Mouse (Mus musculus) heart, embryonic 13.5 days (tissue): Measurements from ENCODE around the gene 4933430I17Rik. TPM values are rescaled to one million over a fixed set of nuclear protein-coding genes. Genes with fewer than 3 reads are reported as not detected.
A peak's percentile ranks its signal among the peaks of the same experiment; 100 is the strongest.
"Not testable (repeated sequence)": the region's sequence is repeated elsewhere in the genome, so short reads cannot be mapped to it uniquely, and the experiment has no call there.

Experiments
- ATAC-seq: fragments of 200-750 bp; cut with Nextera tagmentation; 2 replicates; pipeline ENCODE4 v1.8.0; 2017; ENCODE audit warnings: moderate TSS enrichment; ENCODE audit not compliant: insufficient number of reproducible peaks, low FRiP score, low TSS enrichment; ENCODE audit errors: extremely low read depth
- H3K27ac ChIP-seq: fragments of 300-500 bp; sonication (generic); replicated peaks from 2 replicates; pipeline ENCODE4 v1.5.1; 2015; ENCODE audit warnings: moderate library complexity, mild to moderate bottlenecking, inconsistent platforms
- H3K27me3 ChIP-seq: fragments of 300-500 bp; sonication (generic); replicated peaks from 2 replicates; pipeline ENCODE4 v1.6.1; 2015; ENCODE audit warnings: mild to moderate bottlenecking, inconsistent platforms
- H3K36me3 ChIP-seq: fragments of 300-500 bp; sonication (generic); 2 replicates; pipeline ENCODE4 v1.6.1; 2015; ENCODE audit warnings: mild to moderate bottlenecking, inconsistent platforms
- H3K4me1 ChIP-seq: fragments of 300-500 bp; sonication (generic); 2 replicates; pipeline ENCODE4 v1.6.1; 2015; ENCODE audit warnings: inconsistent platforms
- H3K4me2 ChIP-seq: fragments of 300-500 bp; sonication (generic); 2 replicates; pipeline ENCODE4 v1.6.1; 2015; ENCODE audit warnings: inconsistent platforms, mild to moderate bottlenecking, moderate library complexity
- H3K4me3 ChIP-seq: fragments of 300-500 bp; sonication (generic); 2 replicates; pipeline ENCODE4 v1.5.1; 2015; ENCODE audit warnings: moderate library complexity, mild to moderate bottlenecking, inconsistent platforms
- H3K9ac ChIP-seq: fragments of 300-500 bp; sonication (generic); 2 replicates; pipeline ENCODE4 v1.6.1; 2015; ENCODE audit warnings: inconsistent platforms, mild to moderate bottlenecking, moderate library complexity
- H3K9me3 ChIP-seq: fragments of 300-500 bp; sonication (generic); 2 replicates; pipeline ENCODE4 v1.6.1; 2016; ENCODE audit warnings: inconsistent platforms
- WGBS: fragments of 180-500 bp; shearing (Covaris S2); methylation state at CpG from one replicate; pipeline ENCODE4 v1.1.7; 2015; ENCODE audit warnings: mixed read lengths; 5-methylcytosine and 5-hydroxymethylcytosine counted together
- polyA plus RNA-seq: library from polyadenylated mRNA; unstranded; fragments of >200 nt; fragmentation: Nextera tagmentation; extraction: Ambion mirVana; gene quantifications from 2 replicates; pipeline ENCODE4 v1.2.1, GENCODE M21; 2015

4933430I17Rik gene
- polyA plus RNA-seq, 1 experiment from 2014 or later, result 0.16 TPM

GRCm38 (mm10) chr4:62583265-62584092 lies 58.3 kb downstream of the 4933430I17Rik start:
- no peaks in the 10 kb centered on the region for H3K36me3 ChIP-seq
- 5% methylated on average over 40 of the region's 42 CpGs for WGBS
- H3K9me3 ChIP-seq, result no peaks in the 10 kb centered on the region
- H3K4me3 ChIP-seq, result peak overlapping the region; percentile 52
- peaks cover 90% of the 10 kb centered on the region for H3K27me3 ChIP-seq
- H3K9ac ChIP-seq, result peak overlapping the region; percentile 72
- no peak for ATAC-seq
- peaks cover 21% of the 10 kb centered on the region for H3K4me1 ChIP-seq
- H3K4me2 ChIP-seq, result peak overlapping the region; percentile 75
- 0 out of 2 replicates have a peak overlapping the region, but pooled peaks have one; percentile 37 for H3K27ac ChIP-seq

- Histone ChIP-seq H3K4me1 (peaks cover 35% of the 10 kb centered on the region), H3K4me3 (no peak overlapping the region), H3K27ac (no peak overlapping the region), H3K4me2 (no peak overlapping the region), H3K9me3 (no peaks in the 10 kb centered on the region), H3K36me3 (no peaks in the 10 kb centered on the region), H3K27me3 (peaks cover 79% of the 10 kb centered on the region), H3K9ac (no peak overlapping the region)
- no peak for ATAC-seq
- 68% methylated on average over 8 of the region's 8 CpGs for WGBS
Measured at GRCm38 (mm10) chr4:62587067-62587466, 61.9 kb downstream of the 4933430I17Rik start.

GRCm38 (mm10) chr4:62590878-62591277 lies 65.7 kb downstream of the 4933430I17Rik start:
- Histone ChIP-seq H3K27me3 (peaks cover 72% of the 10 kb centered on the region), H3K4me2 (no peak overlapping the region), H3K9ac (no peak overlapping the region), H3K36me3 (no peaks in the 10 kb centered on the region), H3K9me3 (no peaks in the 10 kb centered on the region), H3K4me3 (no peak overlapping the region), H3K27ac (peak overlapping the region; percentile 81), H3K4me1 (peaks cover 18% of the 10 kb centered on the region)
- no peak for ATAC-seq
- WGBS, result 77% methylated on average over 1 of the region's 1 CpGs

GRCm38 (mm10) chr4:62591326-62591725 lies 66.2 kb downstream of the 4933430I17Rik start:
- 3% methylated on average over 11 of the region's 11 CpGs for WGBS
- peak; percentile 46; the same call in 1 of the 2 replicates for ATAC-seq

GRCm38 (mm10) chr4:62593546-62594240 lies 68.5 kb downstream of the 4933430I17Rik start:
- WGBS, result 81% methylated on average over 24 of the region's 24 CpGs
- H3K27ac ChIP-seq, result not testable (repeated sequence)

More at GRCm38 (mm10) chr4:62591326-62591725, 66.2 kb downstream of the 4933430I17Rik start:
- Histone ChIP-seq H3K4me3 (no peak overlapping the region), H3K9me3 (no peaks in the 10 kb centered on the region), H3K27me3 (peaks cover 72% of the 10 kb centered on the region), H3K4me2 (peak overlapping the region; percentile 31), H3K9ac (0 out of 2 replicates have a peak overlapping the region, but pooled peaks have one; percentile 56), H3K4me1 (peaks cover 20% of the 10 kb centered on the region), H3K36me3 (no peaks in the 10 kb centered on the region), H3K27ac (peak overlapping the region; percentile 81)

GRCm38 (mm10) chr4:62594442-62594841 lies 69.3 kb downstream of the 4933430I17Rik start:
- 82% methylated on average over 5 of the region's 5 CpGs for WGBS
- Histone ChIP-seq H3K27me3 (peaks cover 71% of the 10 kb centered on the region), H3K4me2 (no peak overlapping the region), H3K9me3 (no peaks in the 10 kb centered on the region), H3K4me1 (peaks cover 29% of the 10 kb centered on the region), H3K9ac (no peak overlapping the region), H3K4me3 (no peak overlapping the region), H3K27ac (no peak overlapping the region), H3K36me3 (no peaks in the 10 kb centered on the region)
- ATAC-seq, result no peak

More at GRCm38 (mm10) chr4:62593546-62594240, 68.5 kb downstream of the 4933430I17Rik start:
- not testable (repeated sequence) for ATAC-seq, H3K4me3 ChIP-seq, H3K4me2 ChIP-seq, H3K9me3 ChIP-seq, H3K36me3 ChIP-seq, H3K9ac ChIP-seq
- Histone ChIP-seq H3K4me1 (peaks cover 29% of the 10 kb centered on the region), H3K27me3 (peaks cover 71% of the 10 kb centered on the region)

- WGBS, result 49% methylated on average over 5 of the region's 5 CpGs
- Histone ChIP-seq H3K4me2 (no peak overlapping the region), H3K4me3 (no peak overlapping the region), H3K36me3 (no peaks in the 10 kb centered on the region), H3K27me3 (peaks cover 82% of the 10 kb centered on the region), H3K4me1 (peaks cover 24% of the 10 kb centered on the region), H3K27ac (peak overlapping the region; percentile 30; the same call in 1 of the 2 replicates), H3K9me3 (peaks cover 3% of the 10 kb centered on the region; the same call in 1 of the 2 replicates), H3K9ac (no peak overlapping the region)
- ATAC-seq, result no peak
Measured at GRCm38 (mm10) chr4:62596051-62596450, 70.9 kb downstream of the 4933430I17Rik start.

Other genes with a start within 250 kb of the 4933430I17Rik start
- gene Fkbp15, start 164.8 kb upstream of the 4933430I17Rik start, polyA plus RNA-seq, result 16.7 and 17.8 TPM in 2 replicates
- gene Slc31a1, start 164.6 kb upstream of the 4933430I17Rik start, polyA plus RNA-seq, result 41.2 and 42.4 TPM in 2 replicates
- gene Cdc26, start 116.7 kb upstream of the 4933430I17Rik start, polyA plus RNA-seq, result 82.1 and 85.2 TPM in 2 replicates
- 11.6 and 13.8 TPM in 2 replicates for gene Prpf4, start 116.6 kb upstream of the 4933430I17Rik start, polyA plus RNA-seq
- gene Rnf183, start 90.1 kb upstream of the 4933430I17Rik start, polyA plus RNA-seq, result not detected in 2 replicates
- gene Wdr31, start 54.5 kb upstream of the 4933430I17Rik start, polyA plus RNA-seq, result 3.3 and 3.6 TPM in 2 replicates
- gene Bspry, start 45.3 kb upstream of the 4933430I17Rik start, polyA plus RNA-seq, result 0.99 and 1.1 TPM in 2 replicates
- gene Hdhd3, start 21.9 kb upstream of the 4933430I17Rik start, polyA plus RNA-seq, result 7.7 and 9.9 TPM in 2 replicates
- gene Alad, start 5.5 kb upstream of the 4933430I17Rik start, polyA plus RNA-seq, result 68.6 and 84.6 TPM in 2 replicates
- gene Pole3, start 301 bp upstream of the 4933430I17Rik start, polyA plus RNA-seq, result 54.6 and 54.8 TPM in 2 replicates
- gene Rgs3, start 34.5 kb downstream of the 4933430I17Rik start, polyA plus RNA-seq, result 62.2 and 64.8 TPM in 2 replicates